Comparison of ENCODE assay signal across 7 mouse cellular contexts in genomic region chr2:30707099-30708000, GRCm38 (mm10).
DNase-seq lines count a peak whose midpoint lies in the region; ATAC-seq lines count a peak whose summit lies in the region.

No protein-coding gene starts in this region.

- peak; percentile 86 for DNase-seq in ES-CJ7 (ENCODE audit: low read depth, low spot score)
- DNase-seq in adrenal gland, postnatal 14 days = peak; percentile 81
- DNase-seq in fibroblast of lung, adult 2 months (ENCODE audit: low read depth) = peak; percentile 87
- DNase-seq in heart, postnatal 10 days = peak; percentile 86 to 87
- peak; percentile 91 for DNase-seq in kidney, postnatal 14 days
- DNase-seq in testis, postnatal 10 days (ENCODE audit: low spot score) = peak; percentile 77

- intact Hi-C loops in heart, postnatal 10 days (cut with DNase I) = loop anchor here (5.0 kb wide), 1 partner anchor 50 kb away; no protein-coding TSS in a partner anchor

- ATAC-seq in megakaryocyte progenitor cell, adult 5-6 weeks (replicated peaks; ENCODE audit: poor library complexity) = peak; percentile 26

Comparison
In these comparisons a context has a peak if more than half of its experiments do, and no peak if none do; other contexts are left out.
1. Peak in every context shown above with its lines: DNase-seq and ATAC-seq.